In the genomic region with DNA sequence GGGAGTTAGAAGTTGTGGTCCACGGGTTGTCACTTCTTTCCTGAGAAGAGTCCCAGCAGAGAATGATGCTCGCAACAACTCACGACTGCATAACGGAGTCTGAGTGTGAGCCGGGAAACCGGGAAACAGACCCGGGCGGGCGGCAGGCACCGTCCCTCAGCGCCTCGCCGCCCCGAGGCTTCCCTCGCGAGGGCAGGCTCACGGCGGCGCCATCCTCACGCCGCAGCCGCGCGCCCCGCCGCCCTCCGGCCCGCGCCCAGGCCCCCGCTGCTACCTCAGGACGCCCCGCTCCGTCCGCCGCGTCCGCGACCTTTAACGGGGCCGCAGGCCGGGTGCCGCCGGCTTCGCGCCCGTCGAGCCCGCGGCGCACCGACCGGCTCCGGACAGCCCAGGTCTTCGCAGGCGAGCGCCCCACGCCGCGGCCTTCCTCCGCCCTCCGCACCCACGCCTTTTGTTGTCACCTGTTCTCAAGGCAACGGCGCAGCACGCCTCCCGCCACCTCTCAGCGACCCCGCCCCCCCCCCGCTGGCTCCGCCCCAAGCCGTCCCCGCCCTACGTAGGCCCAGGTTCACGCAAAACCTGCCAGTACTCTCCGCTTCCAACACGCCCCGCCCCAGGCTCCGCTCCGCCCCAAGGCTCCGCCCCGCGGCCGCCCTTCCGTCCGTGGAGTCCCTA, we compare ENCODE assay signal across 8 mouse cellular contexts. TPM values are rescaled to one million over a fixed set of nuclear protein-coding genes. Genes with fewer than 3 reads are reported as not detected.
A peak's percentile ranks its signal among the peaks of the same experiment; 100 is the strongest.
DNase-seq lines count a peak whose midpoint lies in the region; ATAC-seq and TF ChIP-seq lines count a peak whose summit lies in the region.

Kif27 (minus strand) TSS at position 494 of the 675 bp plus-strand sequence.

- H3K27ac ChIP-seq in brown adipose tissue, adult 24 weeks (replicated peaks; ENCODE audit: low read depth, low read length) = no peak within 1 kb of the TSS
- 0 out of 2 replicates have a peak within 1 kb of the TSS, but pooled peaks have one; percentile 24 for H3K27ac ChIP-seq in heart, embryonic 13.5 days (replicated peaks)
- 0 out of 2 replicates have a peak within 1 kb of the TSS, but pooled peaks have one; percentile 39 for H3K27ac ChIP-seq in kidney, postnatal 0 days
- H3K27ac ChIP-seq in liver, embryonic 12.5 days = no peak within 1 kb of the TSS
- peak within 1 kb of the TSS; percentile 52; the same call in 1 of the 2 replicates for H3K27ac ChIP-seq in stomach, embryonic 14.5 days (ENCODE audit: low read length)

- peaks cover 8% of the 10 kb centered on the region for H3K27me3 ChIP-seq in heart, embryonic 13.5 days (replicated peaks)
- no peaks in the 10 kb centered on the region for H3K27me3 ChIP-seq in kidney, postnatal 0 days (ENCODE audit: insufficient read depth, low read length)
- peaks cover 19% of the 10 kb centered on the region for H3K27me3 ChIP-seq in liver, embryonic 12.5 days (replicated peaks)
- H3K27me3 ChIP-seq in stomach, embryonic 14.5 days (ENCODE audit: control insufficient read depth, insufficient read depth, low read length) = no peaks in the 10 kb centered on the region

- TF ChIP-seq CTCF in kidney, postnatal 0 days (IDR thresholded peaks at IDR 0.05; ENCODE audit: low read depth) = no peak

- peak within 1 kb of the TSS; percentile 98 for H3K4me2 ChIP-seq in heart, embryonic 13.5 days
- peak within 1 kb of the TSS; percentile 91 for H3K4me2 ChIP-seq in kidney, postnatal 0 days (ENCODE audit: low read length)
- H3K4me2 ChIP-seq in liver, embryonic 12.5 days = peak within 1 kb of the TSS; percentile 100
- H3K4me2 ChIP-seq in stomach, embryonic 14.5 days (replicated peaks; ENCODE audit: low read depth, low read length) = peak within 1 kb of the TSS; percentile 89

- no peaks in the 10 kb centered on the region for H3K36me3 ChIP-seq in heart, embryonic 13.5 days
- H3K36me3 ChIP-seq in kidney, postnatal 0 days (ENCODE audit: insufficient read depth, low read length) = no peaks in the 10 kb centered on the region
- no peaks in the 10 kb centered on the region for H3K36me3 ChIP-seq in liver, embryonic 12.5 days
- H3K36me3 ChIP-seq in stomach, embryonic 14.5 days (ENCODE audit: control insufficient read depth, insufficient read depth, low read length) = no peaks in the 10 kb centered on the region

- under 1% methylated on average over 81 of the region's 85 CpGs for WGBS in heart, embryonic 13.5 days
- WGBS in kidney, postnatal 0 days = 1% methylated on average over 79 of the region's 85 CpGs
- WGBS in liver, embryonic 12.5 days (ENCODE audit: insufficient replicate concordance) = 1% methylated on average over 71 of the region's 85 CpGs
- under 1% methylated on average over 75 of the region's 85 CpGs for WGBS in stomach, embryonic 14.5 days

- peak within 1 kb of the TSS; percentile 84 for H3K9ac ChIP-seq in heart, embryonic 13.5 days
- H3K9ac ChIP-seq in kidney, postnatal 0 days (ENCODE audit: low read depth, low read length) = peak within 1 kb of the TSS; percentile 60
- H3K9ac ChIP-seq in liver, embryonic 12.5 days = peak within 1 kb of the TSS; percentile 77
- peak within 1 kb of the TSS; percentile 26 for H3K9ac ChIP-seq in stomach, embryonic 14.5 days (replicated peaks; ENCODE audit: low read depth, low read length)

- peak; percentile 98 for ATAC-seq in heart, embryonic 13.5 days (ENCODE audit: extremely low read depth, insufficient number of reproducible peaks, low FRiP score, low TSS enrichment)
- peak; percentile 98 for ATAC-seq in kidney, postnatal 0 days (replicated peaks; ENCODE audit: low FRiP score, low read depth)
- ATAC-seq in liver, embryonic 12.5 days = peak; percentile 99
- ATAC-seq in stomach, embryonic 14.5 days (ENCODE audit: insufficient number of reproducible peaks, insufficient read depth, low FRiP score, low read depth) = peak; percentile 99

- peaks cover 2% of the 10 kb centered on the region; the same call in 1 of the 2 replicates for H3K4me1 ChIP-seq in brown adipose tissue, adult 24 weeks (ENCODE audit: control insufficient read depth, insufficient read depth, insufficient read length, low read length)
- H3K4me1 ChIP-seq in heart, embryonic 13.5 days = 0 out of 2 replicates have a peak, but pooled peaks cover 3% of the 10 kb centered on the region
- no peaks in the 10 kb centered on the region for H3K4me1 ChIP-seq in kidney, postnatal 0 days (replicated peaks; ENCODE audit: insufficient read depth, low read length)
- H3K4me1 ChIP-seq in liver, embryonic 12.5 days = peaks cover 12% of the 10 kb centered on the region
- H3K4me1 ChIP-seq in stomach, embryonic 14.5 days (ENCODE audit: control insufficient read depth, insufficient read depth, low read length) = no peaks in the 10 kb centered on the region

- DNase-seq in CD4-positive, CD25-positive, alpha-beta regulatory T cell, adult 2 months (ENCODE audit: low read depth, low spot score) = peak; percentile 97
- peak; percentile 14 for DNase-seq in fat pad, adult 2 months (ENCODE audit: extremely low read depth, low read depth, low spot score)
- peak; percentile 95 for DNase-seq in kidney, postnatal 0 days (ENCODE audit: low spot score)
- peak; percentile 74 to 84 for DNase-seq in natural killer cell, adult 2 months (ENCODE audit: low spot score in 2 of 2)

- no peaks in the 10 kb centered on the region for H3K9me3 ChIP-seq in heart, embryonic 13.5 days
- no peaks in the 10 kb centered on the region for H3K9me3 ChIP-seq in kidney, postnatal 0 days (replicated peaks; ENCODE audit: low read length)
- no peaks in the 10 kb centered on the region for H3K9me3 ChIP-seq in liver, embryonic 12.5 days (replicated peaks)
- no peaks in the 10 kb centered on the region; the same call in 1 of the 2 replicates for H3K9me3 ChIP-seq in stomach, embryonic 14.5 days (ENCODE audit: control insufficient read depth, low read depth, low read length)

- peak within 1 kb of the TSS; percentile 63 for H3K4me3 ChIP-seq in brown adipose tissue, adult 24 weeks (ENCODE audit: insufficient read depth, low read depth, low read length)
- peak within 1 kb of the TSS; percentile 76 for H3K4me3 ChIP-seq in heart, embryonic 13.5 days
- H3K4me3 ChIP-seq in kidney, postnatal 0 days (replicated peaks; ENCODE audit: low read depth, low read length) = peak within 1 kb of the TSS; percentile 56
- H3K4me3 ChIP-seq in liver, embryonic 12.5 days = peak within 1 kb of the TSS; percentile 72
- peak within 1 kb of the TSS; percentile 50 for H3K4me3 ChIP-seq in stomach, embryonic 14.5 days (ENCODE audit: low read depth, low read length)

RNA-seq across cellular contexts. Expression of gene Kif27, which starts in this region (rescaled TPM):
- 0.32 TPM in 1 of 2 replicates, not detected in the other for polyA plus RNA-seq in brown adipose tissue, adult 24 weeks (2012; ENCODE audit: insufficient read depth, insufficient read length, missing spikeins)
- 0.11 and 0.17 TPM in 2 replicates for polyA plus RNA-seq in heart, embryonic 13.5 days (2015; fragmentation: Nextera tagmentation; extraction: Ambion mirVana)
- 0.52 and 0.55 TPM in 2 replicates for polyA plus RNA-seq in kidney, postnatal 0 days (2015; fragmentation: Nextera tagmentation; extraction: Ambion mirVana)
- polyA plus RNA-seq in liver, embryonic 12.5 days (2016; fragmentation: Nextera tagmentation; extraction: Ambion mirVana) = 0.06 and 0.14 TPM in 2 replicates
- polyA plus RNA-seq in stomach, embryonic 14.5 days (2014; fragmentation: Nextera tagmentation; extraction: Ambion mirVana) = 0.59 and 1.1 TPM in 2 replicates

Comparison
In these comparisons a context has a peak if more than half of its experiments do, and no peak if none do; other contexts are left out.
1. Peak in ATAC-seq, H3K4me3 ChIP-seq, H3K27ac ChIP-seq, H3K9ac ChIP-seq and H3K4me2 ChIP-seq in heart, embryonic 13.5 days; RNA of the gene not detected or under 1 TPM.
2. Peak in DNase-seq, ATAC-seq, H3K4me3 ChIP-seq, H3K27ac ChIP-seq, H3K9ac ChIP-seq and H3K4me2 ChIP-seq in kidney, postnatal 0 days; RNA of the gene not detected or under 1 TPM.
3. Peak in ATAC-seq, H3K4me3 ChIP-seq, H3K9ac ChIP-seq and H3K4me2 ChIP-seq in liver, embryonic 12.5 days; RNA of the gene not detected or under 1 TPM.
4. DNase-seq: peak in every context shown above with its lines; median percentile 97 in CD4-positive, CD25-positive, alpha-beta regulatory T cell, adult 2 months; 95 in kidney, postnatal 0 days; 79 in natural killer cell, adult 2 months; 14 in fat pad, adult 2 months.
5. H3K9ac ChIP-seq: peak in every context shown above with its lines; median percentile 84 in heart, embryonic 13.5 days; 77 in liver, embryonic 12.5 days; 60 in kidney, postnatal 0 days; 26 in stomach, embryonic 14.5 days.